Mouse (Mus musculus): ENCODE measurements around the gene Pttg1ip. TPM values are rescaled to one million over a fixed set of nuclear protein-coding genes. Genes with fewer than 3 reads are reported as not detected.
A peak's percentile ranks its signal among the peaks of the same experiment; 100 is the strongest.

The Pttg1ip gene
- polyA plus RNA-seq, 1 experiment from 2014 or later, result 79.6 TPM

GRCm38 (mm10) chr10:77589117-77589516, 7.6 kb downstream of the Pttg1ip start:
- peaks cover 73% of the 10 kb centered on the region for H3K36me3 ChIP-seq (replicated peaks)
- peak overlapping the region; percentile 15; the same call in 1 of the 2 replicates for H3K4me2 ChIP-seq
- H3K27me3 ChIP-seq, result no peaks in the 10 kb centered on the region
- peaks cover 60% of the 10 kb centered on the region for H3K4me1 ChIP-seq (replicated peaks)
- H3K27ac ChIP-seq (replicated peaks), result peak overlapping the region; percentile 64
- no peaks in the 10 kb centered on the region for H3K9me3 ChIP-seq (replicated peaks)
- ATAC-seq (ENCODE audit: insufficient read depth), result no peak
- WGBS (ENCODE audit: insufficient replicate concordance), result 32% methylated on average over 7 of the region's 7 CpGs
- H3K9ac ChIP-seq, result no peak overlapping the region
- no peak overlapping the region for H3K4me3 ChIP-seq (replicated peaks)

GRCm38 (mm10) chr10:77589749-77590148, 8.2 kb downstream of the Pttg1ip start:
- ATAC-seq (ENCODE audit: insufficient read depth), result no peak
- Histone ChIP-seq H3K9me3 (replicated peaks) (no peaks in the 10 kb centered on the region), H3K36me3 (replicated peaks) (peaks cover 79% of the 10 kb centered on the region), H3K27me3 (no peaks in the 10 kb centered on the region), H3K4me1 (replicated peaks) (peaks cover 59% of the 10 kb centered on the region), H3K4me3 (replicated peaks) (no peak overlapping the region), H3K27ac (replicated peaks) (peak overlapping the region; percentile 64), H3K4me2 (no peak overlapping the region; the same call in 1 of the 2 replicates), H3K9ac (no peak overlapping the region)
- WGBS (ENCODE audit: insufficient replicate concordance), result 69% methylated on average over 8 of the region's 8 CpGs

GRCm38 (mm10) chr10:77590812-77591211, 9.3 kb downstream of the Pttg1ip start:
- 26% methylated on average over 6 of the region's 6 CpGs for WGBS (ENCODE audit: insufficient replicate concordance)
- peak; percentile 81 for ATAC-seq (ENCODE audit: insufficient read depth)
- no peak overlapping the region for H3K4me2 ChIP-seq
- H3K27me3 ChIP-seq, result no peaks in the 10 kb centered on the region
- no peak overlapping the region for H3K9ac ChIP-seq
- H3K9me3 ChIP-seq (replicated peaks), result no peaks in the 10 kb centered on the region
- H3K4me3 ChIP-seq (replicated peaks), result no peak overlapping the region
- peak overlapping the region; percentile 64 for H3K27ac ChIP-seq (replicated peaks)
- peaks cover 90% of the 10 kb centered on the region for H3K36me3 ChIP-seq (replicated peaks)
- peaks cover 55% of the 10 kb centered on the region for H3K4me1 ChIP-seq (replicated peaks)

GRCm38 (mm10) chr10:77591546-77591945, 10.0 kb downstream of the Pttg1ip start:
- Histone ChIP-seq H3K27ac (replicated peaks) (0 out of 2 replicates have a peak overlapping the region, but pooled peaks have one; percentile 5), H3K9me3 (replicated peaks) (no peaks in the 10 kb centered on the region), H3K4me1 (replicated peaks) (peaks cover 48% of the 10 kb centered on the region), H3K9ac (no peak overlapping the region), H3K4me2 (no peak overlapping the region), H3K27me3 (no peaks in the 10 kb centered on the region), H3K36me3 (replicated peaks) (peaks cover 95% of the 10 kb centered on the region), H3K4me3 (replicated peaks) (no peak overlapping the region)
- ATAC-seq (ENCODE audit: insufficient read depth), result no peak
- WGBS (ENCODE audit: insufficient replicate concordance), result 76% methylated on average over 6 of the region's 6 CpGs

- Histone ChIP-seq H3K27me3 (no peaks in the 10 kb centered on the region), H3K4me3 (replicated peaks) (no peak overlapping the region), H3K36me3 (replicated peaks) (peaks cover 82% of the 10 kb centered on the region), H3K27ac (replicated peaks) (no peak overlapping the region), H3K9ac (no peak overlapping the region), H3K4me1 (replicated peaks) (peaks cover 3% of the 10 kb centered on the region), H3K9me3 (replicated peaks) (no peaks in the 10 kb centered on the region), H3K4me2 (no peak overlapping the region)
- 78% methylated on average over 2 of the region's 2 CpGs for WGBS (ENCODE audit: insufficient replicate concordance)
- no peak for ATAC-seq (ENCODE audit: insufficient read depth)
Observed at GRCm38 (mm10) chr10:77596060-77596459, 14.5 kb downstream of the Pttg1ip start.

- no peak overlapping the region for H3K27ac ChIP-seq (replicated peaks)
- no peaks in the 10 kb centered on the region for H3K9me3 ChIP-seq (replicated peaks)
- no peak overlapping the region for H3K9ac ChIP-seq
- ATAC-seq (ENCODE audit: insufficient read depth), result no peak
- H3K4me1 ChIP-seq (replicated peaks), result peaks cover 29% of the 10 kb centered on the region
- H3K4me3 ChIP-seq (replicated peaks), result no peak overlapping the region
- no peak overlapping the region for H3K4me2 ChIP-seq
- H3K36me3 ChIP-seq (replicated peaks), result peaks cover 21% of the 10 kb centered on the region
- H3K27me3 ChIP-seq, result no peaks in the 10 kb centered on the region
- 56% methylated on average over 4 of the region's 4 CpGs for WGBS (ENCODE audit: insufficient replicate concordance)
Observed at GRCm38 (mm10) chr10:77603021-77603420, 21.5 kb downstream of the Pttg1ip start.

- no peak overlapping the region for H3K27ac ChIP-seq (replicated peaks)
- no peaks in the 10 kb centered on the region for H3K9me3 ChIP-seq (replicated peaks)
- WGBS (ENCODE audit: insufficient replicate concordance), result 82% methylated on average over 6 of the region's 6 CpGs
- H3K4me3 ChIP-seq (replicated peaks), result no peak overlapping the region
- no peak overlapping the region for H3K9ac ChIP-seq
- H3K27me3 ChIP-seq, result no peaks in the 10 kb centered on the region
- H3K4me2 ChIP-seq, result no peak overlapping the region
- H3K36me3 ChIP-seq (replicated peaks), result peaks cover 18% of the 10 kb centered on the region
- peaks cover 37% of the 10 kb centered on the region for H3K4me1 ChIP-seq (replicated peaks)
- no peak for ATAC-seq (ENCODE audit: insufficient read depth)
Observed at GRCm38 (mm10) chr10:77604111-77604510, 22.6 kb downstream of the Pttg1ip start.

GRCm38 (mm10) chr10:77604958-77605357, 23.4 kb downstream of the Pttg1ip start:
- whole genome bisulfite sequencing (ENCODE audit: insufficient replicate concordance), result 78% methylated on average over 5 of the region's 5 CpGs
- no peak for ATAC-seq (ENCODE audit: insufficient read depth)
- peak overlapping the region; percentile 94; the same call in 1 of the 2 replicates for H3K27ac ChIP-seq (replicated peaks)
- no peaks in the 10 kb centered on the region for H3K27me3 ChIP-seq
- no peak overlapping the region for H3K9ac ChIP-seq
- no peaks in the 10 kb centered on the region for H3K9me3 ChIP-seq (replicated peaks)
- peaks cover 17% of the 10 kb centered on the region for H3K36me3 ChIP-seq (replicated peaks)
- H3K4me2 ChIP-seq, result no peak overlapping the region; the same call in 1 of the 2 replicates
- H3K4me1 ChIP-seq (replicated peaks), result peaks cover 42% of the 10 kb centered on the region
- H3K4me3 ChIP-seq (replicated peaks), result no peak overlapping the region

- H3K36me3 ChIP-seq (replicated peaks), result peaks cover 21% of the 10 kb centered on the region
- 0 out of 2 replicates have a peak, but pooled peaks have one; percentile 13 for ATAC-seq (ENCODE audit: insufficient read depth)
- peak overlapping the region; percentile 71 for H3K4me3 ChIP-seq (replicated peaks)
- no peaks in the 10 kb centered on the region for H3K9me3 ChIP-seq (replicated peaks)
- H3K4me2 ChIP-seq, result peak overlapping the region; percentile 97
- 12% methylated on average over 1 of the region's 1 CpGs for WGBS (ENCODE audit: insufficient replicate concordance)
- H3K4me1 ChIP-seq (replicated peaks), result peaks cover 44% of the 10 kb centered on the region
- peak overlapping the region; percentile 77; the same call in 1 of the 2 replicates for H3K9ac ChIP-seq
- no peaks in the 10 kb centered on the region for H3K27me3 ChIP-seq
- H3K27ac ChIP-seq (replicated peaks), result peak overlapping the region; percentile 94
Observed at GRCm38 (mm10) chr10:77605368-77605767, 23.8 kb downstream of the Pttg1ip start.

GRCm38 (mm10) chr10:77605908-77606826, 24.6 kb downstream of the Pttg1ip start, which contains the start of the genes Sumo3 and Gm49325:
TSS of gene Sumo3 (plus strand) at chr10:77606097.
TSS of gene Gm49325 (plus strand) at chr10:77606197.
- H3K9ac ChIP-seq, result peak within 1 kb of the TSS; percentile 77
- peak within 1 kb of the TSS; percentile 71 for H3K4me3 ChIP-seq (replicated peaks)
- H3K9me3 ChIP-seq (replicated peaks), result no peaks in the 10 kb centered on the region
- H3K27ac ChIP-seq (replicated peaks), result peak within 1 kb of the TSS; percentile 94
- WGBS (ENCODE audit: insufficient replicate concordance), result 1% methylated on average over 108 of the region's 119 CpGs
- H3K36me3 ChIP-seq (replicated peaks), result peaks cover 29% of the 10 kb centered on the region
- peak; percentile 83 for ATAC-seq (ENCODE audit: insufficient read depth)
- H3K27me3 ChIP-seq, result no peaks in the 10 kb centered on the region
- H3K4me1 ChIP-seq (replicated peaks), result peaks cover 51% of the 10 kb centered on the region
- H3K4me2 ChIP-seq, result peak within 1 kb of the TSS; percentile 97

- peak; percentile 9 for ATAC-seq (ENCODE audit: insufficient read depth)
- Histone ChIP-seq H3K4me2 (peak overlapping the region; percentile 97), H3K27me3 (no peaks in the 10 kb centered on the region), H3K27ac (replicated peaks) (peak overlapping the region; percentile 94), H3K9ac (peak overlapping the region; percentile 77), H3K9me3 (replicated peaks) (no peaks in the 10 kb centered on the region), H3K36me3 (replicated peaks) (peaks cover 36% of the 10 kb centered on the region), H3K4me3 (replicated peaks) (peak overlapping the region; percentile 71), H3K4me1 (replicated peaks) (peaks cover 51% of the 10 kb centered on the region)
- 13% methylated on average over 7 of the region's 7 CpGs for WGBS (ENCODE audit: insufficient replicate concordance)
Observed at GRCm38 (mm10) chr10:77606855-77607254, 25.3 kb downstream of the Pttg1ip start.
